Mouse (Mus musculus): Measurements from ENCODE around the gene Cdc37. TPM values are rescaled to one million over a fixed set of nuclear protein-coding genes. Genes with fewer than 3 reads are reported as not detected.
"Not testable (repeated sequence)": the region's sequence is repeated elsewhere in the genome, so short reads cannot be mapped to it uniquely, and the experiment has no call there.

Gene Cdc37
- 334 and 347 TPM in 2 replicates for polyA plus RNA-seq (2014; fragmentation: Nextera tagmentation; extraction: Ambion mirVana)

- ATAC-seq (replicated peaks; ENCODE audit: low FRiP score) = peak; percentile 94
- peak; percentile 97 for DNase-seq (ENCODE audit: low spot score)
- no peaks in the 10 kb centered on the region for H3K9me3 ChIP-seq (ENCODE audit: control insufficient read depth, low read length)
- peak within 1 kb of the TSS; percentile 88 for H3K4me3 ChIP-seq (ENCODE audit: low read depth, low read length)
- peaks cover 52% of the 10 kb centered on the region for H3K4me1 ChIP-seq (replicated peaks; ENCODE audit: control insufficient read depth, insufficient read depth, low read length)
- H3K27me3 ChIP-seq (replicated peaks; ENCODE audit: control insufficient read depth, insufficient read depth, low read length) = no peaks in the 10 kb centered on the region
- H3K36me3 ChIP-seq (ENCODE audit: control insufficient read depth, insufficient read depth, low read length) = peaks cover 16% of the 10 kb centered on the region
- H3K4me2 ChIP-seq = peak within 1 kb of the TSS; percentile 92
- H3K27ac ChIP-seq (ENCODE audit: low read depth, low read length) = peak within 1 kb of the TSS; percentile 72
- H3K9ac ChIP-seq (ENCODE audit: low read depth, low read length) = peak within 1 kb of the TSS; percentile 86
- 4% methylated on average over 56 of the region's 56 CpGs for WGBS
Measured at GRCm38 (mm10) chr9:21149654-21150419, at the start of gene Cdc37. Gene Cdc37, minus strand, starts transcription at chr9:21149982.

GRCm38 (mm10) chr9:21198960-21199359 lies 49.2 kb upstream of the Cdc37 start:
- DNase-seq (ENCODE audit: low spot score) (no peak), ATAC-seq (replicated peaks; ENCODE audit: low FRiP score) (no peak)
- no peaks in the 10 kb centered on the region; the same call in 1 of the 2 replicates for H3K4me1 ChIP-seq (replicated peaks; ENCODE audit: control insufficient read depth, insufficient read depth, low read length)
- H3K27me3 ChIP-seq (replicated peaks; ENCODE audit: control insufficient read depth, insufficient read depth, low read length) = no peaks in the 10 kb centered on the region
- H3K9me3 ChIP-seq (ENCODE audit: control insufficient read depth, low read length) = no peaks in the 10 kb centered on the region
- 79% methylated on average over 3 of the region's 3 CpGs for WGBS
- no peak overlapping the region for H3K4me3 ChIP-seq (ENCODE audit: low read depth, low read length)
- no peak overlapping the region for H3K27ac ChIP-seq (ENCODE audit: low read depth, low read length)
- H3K9ac ChIP-seq (ENCODE audit: low read depth, low read length) = no peak overlapping the region
- 0 out of 2 replicates have a peak, but pooled peaks cover 4% of the 10 kb centered on the region for H3K36me3 ChIP-seq (ENCODE audit: control insufficient read depth, insufficient read depth, low read length)
- H3K4me2 ChIP-seq = no peak overlapping the region

GRCm38 (mm10) chr9:21197981-21198380 lies 48.2 kb upstream of the Cdc37 start:
- Histone ChIP-seq H3K27me3 (replicated peaks; ENCODE audit: control insufficient read depth, insufficient read depth, low read length) (no peaks in the 10 kb centered on the region), H3K4me2 (no peak overlapping the region), H3K4me1 (replicated peaks; ENCODE audit: control insufficient read depth, insufficient read depth, low read length) (no peaks in the 10 kb centered on the region; the same call in 1 of the 2 replicates), H3K9ac (ENCODE audit: low read depth, low read length) (no peak overlapping the region), H3K36me3 (ENCODE audit: control insufficient read depth, insufficient read depth, low read length) (0 out of 2 replicates have a peak, but pooled peaks cover 4% of the 10 kb centered on the region), H3K9me3 (ENCODE audit: control insufficient read depth, low read length) (no peaks in the 10 kb centered on the region), H3K27ac (ENCODE audit: low read depth, low read length) (no peak overlapping the region), H3K4me3 (ENCODE audit: low read depth, low read length) (no peak overlapping the region)
- ATAC-seq (replicated peaks; ENCODE audit: low FRiP score) = no peak
- 72% methylated on average over 4 of the region's 4 CpGs for WGBS
- no peak for DNase-seq (ENCODE audit: low spot score)

- Histone ChIP-seq H3K27ac (ENCODE audit: low read depth, low read length) (no peak overlapping the region), H3K4me2 (peak overlapping the region; percentile 45), H3K9me3 (ENCODE audit: control insufficient read depth, low read length) (no peaks in the 10 kb centered on the region), H3K36me3 (ENCODE audit: control insufficient read depth, insufficient read depth, low read length) (peaks cover 7% of the 10 kb centered on the region; the same call in 1 of the 2 replicates), H3K27me3 (replicated peaks; ENCODE audit: control insufficient read depth, insufficient read depth, low read length) (no peaks in the 10 kb centered on the region), H3K9ac (ENCODE audit: low read depth, low read length) (peak overlapping the region; percentile 26; the same call in 1 of the 2 replicates), H3K4me3 (ENCODE audit: low read depth, low read length) (peak overlapping the region; percentile 20; the same call in 1 of the 2 replicates), H3K4me1 (replicated peaks; ENCODE audit: control insufficient read depth, insufficient read depth, low read length) (no peaks in the 10 kb centered on the region; the same call in 1 of the 2 replicates)
- ATAC-seq (replicated peaks; ENCODE audit: low FRiP score) = no peak
- 62% methylated on average over 19 of the region's 19 CpGs for WGBS
- no peak for DNase-seq (ENCODE audit: low spot score)
Measured at GRCm38 (mm10) chr9:21196521-21197433, 47.0 kb upstream of the Cdc37 start.

GRCm38 (mm10) chr9:21195736-21196505 lies 46.1 kb upstream of the Cdc37 start:
- H3K9me3 ChIP-seq (ENCODE audit: control insufficient read depth, low read length); H3K27ac ChIP-seq (ENCODE audit: low read depth, low read length); H3K4me3 ChIP-seq (ENCODE audit: low read depth, low read length); H3K36me3 ChIP-seq (ENCODE audit: control insufficient read depth, insufficient read depth, low read length); H3K27me3 ChIP-seq (replicated peaks; ENCODE audit: control insufficient read depth, insufficient read depth, low read length); H3K4me1 ChIP-seq (replicated peaks; ENCODE audit: control insufficient read depth, insufficient read depth, low read length); DNase-seq (ENCODE audit: low spot score); H3K9ac ChIP-seq (ENCODE audit: low read depth, low read length); H3K4me2 ChIP-seq; ATAC-seq (replicated peaks; ENCODE audit: low FRiP score): not testable (repeated sequence)
- WGBS = 72% methylated on average over 7 of the region's 7 CpGs

GRCm38 (mm10) chr9:21194787-21195493 lies 45.2 kb upstream of the Cdc37 start:
- Histone ChIP-seq H3K4me1 (replicated peaks; ENCODE audit: control insufficient read depth, insufficient read depth, low read length) (no peaks in the 10 kb centered on the region; the same call in 1 of the 2 replicates), H3K4me3 (ENCODE audit: low read depth, low read length) (no peak overlapping the region), H3K9ac (ENCODE audit: low read depth, low read length) (no peak overlapping the region), H3K4me2 (no peak overlapping the region), H3K27ac (ENCODE audit: low read depth, low read length) (no peak overlapping the region), H3K27me3 (replicated peaks; ENCODE audit: control insufficient read depth, insufficient read depth, low read length) (no peaks in the 10 kb centered on the region), H3K36me3 (ENCODE audit: control insufficient read depth, insufficient read depth, low read length) (peaks cover 6% of the 10 kb centered on the region; the same call in 1 of the 2 replicates), H3K9me3 (ENCODE audit: control insufficient read depth, low read length) (no peaks in the 10 kb centered on the region)
- ATAC-seq (replicated peaks; ENCODE audit: low FRiP score) (no peak), DNase-seq (ENCODE audit: low spot score) (no peak)
- WGBS = 80% methylated on average over 4 of the region's 4 CpGs

- Histone ChIP-seq H3K4me1 (replicated peaks; ENCODE audit: control insufficient read depth, insufficient read depth, low read length) (no peaks in the 10 kb centered on the region; the same call in 1 of the 2 replicates), H3K27me3 (replicated peaks; ENCODE audit: control insufficient read depth, insufficient read depth, low read length) (no peaks in the 10 kb centered on the region), H3K27ac (ENCODE audit: low read depth, low read length) (no peak overlapping the region), H3K4me3 (ENCODE audit: low read depth, low read length) (no peak overlapping the region), H3K36me3 (ENCODE audit: control insufficient read depth, insufficient read depth, low read length) (peaks cover 3% of the 10 kb centered on the region; the same call in 1 of the 2 replicates), H3K9me3 (ENCODE audit: control insufficient read depth, low read length) (no peaks in the 10 kb centered on the region), H3K9ac (ENCODE audit: low read depth, low read length) (no peak overlapping the region), H3K4me2 (no peak overlapping the region)
- ATAC-seq (replicated peaks; ENCODE audit: low FRiP score) = no peak
- 79% methylated on average over 3 of the region's 3 CpGs for WGBS
- no peak for DNase-seq (ENCODE audit: low spot score)
Measured at GRCm38 (mm10) chr9:21193786-21194185, 44.0 kb upstream of the Cdc37 start.

Measured in liver, embryonic 11.5 days (tissue).